Mouse (Mus musculus) cerebellum, adult (tissue): Measurements from ENCODE around the gene Grid1.

Source experiments
- ATAC-seq: cut with Nextera tagmentation; 2 replicates; pipeline ENCODE4 v1.9.2; 2017; ENCODE audit warnings: mild to moderate bottlenecking, moderate library complexity, mixed read lengths; ENCODE audit not compliant: insufficient number of reproducible peaks, low FRiP score, low TSS enrichment

Grid1 gene

DNA sequence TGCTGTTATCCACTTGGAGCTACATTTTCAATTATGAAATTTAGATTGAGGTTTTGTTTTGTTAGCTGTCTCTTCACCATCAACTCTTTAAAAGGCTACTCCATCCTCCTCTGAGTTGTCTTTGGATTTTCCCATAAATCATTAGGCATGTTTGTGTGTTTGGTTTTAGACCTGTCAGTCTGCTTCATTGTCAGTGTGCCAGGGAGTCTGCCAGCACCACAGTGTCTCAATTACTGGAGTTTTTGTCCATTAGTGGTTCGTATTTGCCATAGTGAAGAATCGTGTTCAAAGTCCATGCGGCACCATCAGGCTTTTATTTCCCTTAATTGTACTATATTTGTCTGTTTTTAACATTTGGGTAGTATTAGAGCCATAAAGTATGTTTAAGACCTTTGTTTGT lies 516.7 kb downstream of the Grid1 start:
- ATAC-seq, result no peak

DNA sequence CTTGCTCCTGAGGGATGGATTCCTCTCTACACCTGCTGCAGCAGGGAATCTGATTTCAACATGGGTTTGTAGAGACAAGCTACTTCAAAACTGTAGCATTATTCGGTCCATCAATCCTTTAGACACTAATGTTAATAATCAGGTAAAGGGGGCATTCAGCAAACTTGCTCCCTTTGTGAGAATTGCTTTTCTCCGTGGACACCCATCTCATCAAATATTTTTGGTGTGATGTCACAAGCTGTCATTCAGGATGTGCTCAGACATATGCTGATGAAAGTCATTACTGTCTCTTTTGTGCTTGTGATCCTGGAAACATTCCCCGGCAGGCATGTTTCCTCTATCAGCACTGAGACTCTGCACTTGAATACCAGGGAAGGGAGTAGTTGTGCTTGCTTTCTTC lies 536.1 kb downstream of the Grid1 start:
- no peak for ATAC-seq

DNA sequence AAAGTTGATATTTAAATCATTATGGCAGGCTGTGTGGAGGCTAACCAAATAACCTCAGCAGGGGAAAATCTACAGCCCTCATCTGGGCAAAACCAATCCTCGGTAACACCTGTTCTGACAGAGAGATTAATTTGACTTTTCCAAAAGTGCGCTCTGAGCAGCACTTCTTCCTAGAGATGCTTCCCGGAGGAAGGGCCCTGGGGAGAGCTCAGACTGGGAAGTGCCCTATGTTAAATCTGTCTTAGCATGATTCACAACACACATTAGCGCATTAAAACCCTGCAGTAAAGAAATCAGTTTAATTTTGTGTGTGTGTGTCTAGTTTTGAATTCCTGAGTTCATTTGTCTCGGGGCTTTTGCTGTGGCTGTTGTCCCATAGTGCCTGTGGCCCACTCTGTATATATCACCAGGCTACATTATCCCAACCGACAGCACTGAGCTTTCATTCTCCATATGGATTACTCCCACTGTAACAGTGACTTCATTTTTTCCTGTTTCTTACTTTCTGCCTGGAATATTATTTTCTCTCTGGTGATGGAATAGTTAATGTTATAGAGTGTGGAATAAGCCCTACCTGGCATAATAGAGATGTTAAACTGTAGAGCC lies 536.7 kb downstream of the Grid1 start:
- ATAC-seq, result no peak

DNA sequence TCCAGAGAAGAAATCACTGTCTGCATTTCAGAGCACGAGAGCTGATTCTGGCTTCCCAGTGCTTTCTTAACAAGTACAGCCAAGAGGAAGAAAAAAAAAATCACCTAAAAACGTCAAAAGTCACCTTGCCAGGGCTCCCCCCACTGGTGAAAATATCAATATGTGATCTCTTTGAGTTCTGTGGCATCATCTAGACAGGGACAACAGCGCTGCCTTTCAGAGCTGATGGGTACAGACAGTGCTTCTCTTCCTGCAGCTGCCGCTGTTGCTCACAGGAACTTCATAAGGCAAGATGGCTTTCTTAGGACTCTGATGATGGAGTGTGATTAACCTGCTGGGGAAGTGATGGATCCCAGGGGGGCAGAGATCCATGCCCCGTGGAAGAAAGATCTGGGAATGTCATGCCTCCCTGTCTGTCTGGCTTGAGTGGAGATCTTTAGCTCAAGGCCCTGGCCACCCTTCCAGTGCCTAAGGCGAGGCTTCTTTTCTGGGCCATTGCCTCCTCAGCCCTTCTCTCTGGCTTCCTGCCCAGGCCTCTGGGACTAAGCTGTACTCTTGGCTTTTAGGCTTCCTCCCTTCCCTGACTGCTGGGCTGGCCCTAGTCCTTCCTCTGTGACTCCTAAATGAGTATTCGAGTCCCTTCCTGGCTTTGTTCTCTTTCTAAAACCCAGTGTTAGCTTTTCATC lies 538.4 kb downstream of the Grid1 start:
- ATAC-seq, result peak; percentile 56

DNA sequence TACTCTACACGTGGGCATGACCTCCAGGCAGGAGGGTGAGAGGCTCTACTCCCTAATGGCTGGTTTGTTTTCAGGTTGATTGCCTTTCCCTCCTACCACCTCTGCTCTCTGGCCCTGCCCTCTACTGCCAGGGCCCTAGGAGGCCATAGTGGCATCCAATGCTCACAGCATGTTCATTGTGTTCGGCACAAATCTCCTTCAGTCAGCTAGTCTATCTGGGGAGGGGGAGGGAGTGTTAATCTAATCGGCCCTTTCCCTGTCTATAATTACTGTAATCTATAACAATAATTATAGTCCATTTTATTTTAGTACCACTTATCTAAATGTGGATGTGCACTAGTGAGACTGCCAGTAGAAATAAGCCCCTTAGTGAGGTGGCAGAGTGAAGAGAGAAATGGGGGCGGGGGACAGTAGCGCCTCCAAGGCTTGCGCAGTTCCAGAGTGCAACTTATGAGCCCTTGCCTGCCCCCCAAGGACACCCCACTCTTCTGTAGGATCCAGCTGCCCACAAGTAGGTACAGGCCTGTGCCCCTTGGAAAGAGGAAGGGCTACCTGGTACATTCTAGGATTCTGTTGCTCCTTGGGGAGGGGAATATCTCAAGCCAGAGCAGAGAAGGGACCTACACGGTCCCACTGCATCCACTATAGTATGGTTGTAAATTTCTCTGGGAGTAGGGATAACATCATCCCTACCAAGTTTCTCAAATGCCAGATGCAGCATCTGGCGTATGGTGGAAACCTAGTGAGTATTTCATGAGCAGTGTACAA lies 545.5 kb downstream of the Grid1 start:
- ATAC-seq, result no peak

DNA sequence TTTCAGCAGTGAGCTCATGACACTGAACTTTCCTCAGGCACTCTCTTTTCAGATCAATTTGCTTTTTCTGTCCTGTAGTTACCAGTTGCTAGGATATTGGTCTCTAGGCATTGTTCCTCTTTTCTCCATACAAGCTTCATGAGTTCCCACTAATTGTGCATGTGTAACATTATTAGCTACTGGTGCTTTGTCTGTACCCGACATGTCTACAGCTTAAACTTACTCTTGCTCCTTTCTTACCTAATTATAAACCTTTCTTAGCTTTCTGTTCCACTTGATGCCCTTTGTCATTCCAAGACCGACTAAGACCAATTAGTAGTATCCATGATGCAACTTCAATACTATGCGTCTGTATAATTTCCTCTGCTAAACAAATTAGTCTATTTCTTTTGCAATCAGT lies 554.5 kb downstream of the Grid1 start:
- no peak for ATAC-seq

DNA sequence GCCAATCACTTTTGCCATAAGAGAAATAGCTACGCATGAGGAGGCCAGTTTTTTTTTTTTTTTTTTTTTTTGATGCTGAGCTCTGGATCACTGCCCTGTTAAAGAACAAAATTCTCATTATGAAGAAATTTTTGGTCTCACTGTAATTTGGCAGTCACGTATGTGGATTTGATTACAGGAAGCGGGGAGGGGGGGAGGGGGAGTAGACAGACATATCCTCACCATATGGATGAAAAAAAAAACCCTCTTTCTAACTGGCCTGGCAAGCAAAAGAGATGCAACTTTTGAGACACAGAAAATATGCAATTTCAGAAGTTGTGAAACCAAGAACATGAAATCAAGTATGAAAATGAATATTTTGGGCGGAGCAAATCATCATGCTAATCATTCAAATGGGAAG lies 573.7 kb downstream of the Grid1 start:
- no peak for ATAC-seq

DNA sequence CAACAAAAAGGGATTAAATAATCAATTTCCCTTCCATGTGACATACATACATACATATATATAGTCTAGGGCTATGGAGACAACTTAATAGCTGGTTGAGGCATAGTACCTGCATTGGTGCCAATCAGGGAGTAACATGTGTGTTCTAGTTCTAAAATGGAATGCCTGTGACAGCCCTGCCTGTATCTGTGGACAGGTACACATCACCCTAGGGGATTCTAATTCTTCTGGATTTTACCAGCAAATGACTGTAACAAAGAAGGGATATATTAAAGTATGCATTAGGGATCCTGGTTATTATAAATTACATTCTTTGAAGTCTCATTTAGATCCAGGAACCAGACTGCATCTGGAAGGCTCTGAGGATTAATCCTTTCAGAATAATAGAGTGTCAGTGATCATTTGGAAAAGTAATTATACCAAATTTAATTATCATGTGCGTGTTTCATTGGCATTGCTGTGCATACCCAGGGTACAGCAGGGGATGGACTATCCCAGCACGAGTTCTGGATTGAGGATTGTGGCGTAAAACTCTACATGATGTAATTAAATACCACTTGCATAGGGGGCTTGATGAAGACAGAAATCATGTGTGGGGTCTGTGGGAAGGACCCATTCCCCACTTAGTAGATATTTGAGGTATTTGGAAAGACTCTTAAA lies 584.5 kb downstream of the Grid1 start:
- no peak for ATAC-seq

DNA sequence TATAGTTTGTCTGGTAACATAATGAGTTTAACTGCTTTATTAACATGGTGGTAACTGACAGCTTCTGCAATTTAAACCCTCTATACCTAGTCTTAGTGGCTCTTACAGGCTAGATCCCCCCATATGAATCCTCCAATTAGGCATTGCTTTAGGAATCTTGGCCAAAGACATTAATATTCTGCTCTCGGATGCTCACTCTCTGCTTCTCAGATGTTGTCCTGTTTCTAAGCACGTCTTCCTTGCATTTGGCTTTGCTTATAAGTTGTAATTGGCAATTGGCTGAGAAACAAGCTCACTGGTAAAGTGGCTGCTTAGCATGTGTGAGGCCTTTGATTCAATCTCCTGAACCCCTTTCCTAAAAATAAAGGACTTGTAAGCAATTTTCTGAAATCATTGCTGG lies 610.4 kb downstream of the Grid1 start:
- ATAC-seq, result no peak

DNA sequence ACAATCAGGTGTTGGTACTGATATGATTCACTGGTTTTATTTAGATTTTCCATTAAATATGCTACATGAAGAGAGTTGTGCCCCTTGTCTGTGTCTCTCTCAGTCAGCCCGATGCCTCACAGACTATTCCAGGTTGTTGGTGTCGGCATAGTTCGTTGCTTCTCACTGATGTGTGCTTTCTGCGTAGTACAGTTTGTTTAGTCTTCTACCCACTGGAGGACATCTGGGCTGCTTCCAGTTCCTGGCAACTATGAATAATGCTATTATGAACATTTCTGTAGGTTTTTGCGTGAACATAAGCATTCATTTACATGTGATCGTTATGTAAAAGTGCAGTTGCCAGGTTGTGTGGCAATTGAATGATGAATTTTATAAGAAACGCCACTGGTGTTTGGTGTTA lies 633.8 kb downstream of the Grid1 start:
- ATAC-seq, result no peak

DNA sequence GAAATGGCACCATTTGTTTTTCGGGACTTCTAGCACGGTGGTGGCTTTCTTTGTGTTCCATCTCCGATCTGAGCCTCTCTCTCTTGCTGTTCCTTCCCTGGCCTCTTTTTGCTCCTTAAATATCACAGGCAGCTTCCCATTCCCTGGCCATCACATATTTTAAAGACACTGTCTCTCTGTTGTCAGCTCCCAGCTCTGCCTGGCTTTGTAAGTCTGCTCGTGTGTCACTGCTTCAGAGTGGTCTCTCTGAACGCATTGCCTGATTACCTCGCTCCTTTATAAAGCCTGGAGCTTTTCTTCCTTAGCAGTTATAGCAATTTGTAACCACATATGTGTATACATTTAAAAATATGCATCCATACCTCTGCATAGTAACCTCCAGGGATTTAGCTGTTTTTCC lies 648.3 kb downstream of the Grid1 start:
- no peak for ATAC-seq

DNA sequence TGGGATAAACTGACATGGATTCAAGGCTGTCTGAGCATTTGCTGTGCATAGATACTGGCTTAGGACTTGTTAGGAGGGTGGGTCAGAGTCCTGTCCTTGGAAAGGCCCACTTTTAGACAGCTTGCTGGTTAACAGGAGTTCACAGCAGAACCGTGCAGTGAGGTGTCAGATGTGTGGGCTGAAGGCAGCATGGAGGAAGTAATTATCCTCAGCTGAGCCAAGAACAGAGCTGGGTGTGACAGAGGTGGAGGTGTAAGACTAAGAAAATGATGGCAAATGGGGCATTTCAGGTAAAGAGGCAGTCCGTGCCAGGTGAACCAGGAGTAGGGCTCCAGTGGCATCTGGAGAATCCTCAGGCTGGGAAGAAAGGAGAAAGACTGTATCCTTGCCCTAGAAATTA lies 666.1 kb downstream of the Grid1 start:
- no peak for ATAC-seq

DNA sequence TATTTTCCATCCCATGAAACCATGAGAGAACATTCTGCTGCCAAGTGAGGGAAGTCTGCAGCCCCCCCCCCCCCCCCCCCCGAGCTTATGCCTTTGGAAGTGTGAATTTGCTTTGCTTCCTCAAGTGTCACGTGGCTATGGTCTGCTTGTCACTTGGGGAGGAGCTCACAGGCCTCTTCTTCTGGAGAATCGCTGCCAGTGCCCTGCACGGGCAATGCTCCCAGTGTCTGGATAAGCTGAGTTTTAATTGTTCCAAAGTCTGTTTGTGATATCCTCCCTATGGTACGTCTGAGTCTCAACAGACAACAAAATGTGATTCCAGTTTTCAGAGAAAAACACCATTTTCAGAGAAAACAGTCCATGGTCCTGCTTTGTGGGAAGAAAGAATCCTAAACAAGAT lies 682.4 kb downstream of the Grid1 start:
- ATAC-seq, result no peak

DNA sequence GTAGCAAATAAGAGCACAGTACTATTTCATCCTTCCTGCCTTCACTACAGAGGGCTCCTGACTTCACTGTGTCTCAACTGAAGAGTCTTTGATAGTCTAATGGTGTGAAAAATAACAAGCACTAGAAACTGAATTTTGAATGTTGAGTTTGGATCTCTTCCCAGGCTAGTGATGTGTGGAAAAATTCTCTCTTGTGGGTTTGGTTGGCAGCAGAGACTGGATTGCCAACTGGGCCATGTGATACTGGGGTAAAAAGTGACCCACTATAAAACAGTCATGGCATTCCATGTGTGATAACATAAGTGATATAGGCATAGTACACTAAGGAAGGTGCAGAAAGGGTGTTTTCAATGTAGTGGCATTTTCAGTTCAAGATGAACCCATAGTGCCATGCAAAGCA lies 699.5 kb downstream of the Grid1 start:
- ATAC-seq, result no peak

DNA sequence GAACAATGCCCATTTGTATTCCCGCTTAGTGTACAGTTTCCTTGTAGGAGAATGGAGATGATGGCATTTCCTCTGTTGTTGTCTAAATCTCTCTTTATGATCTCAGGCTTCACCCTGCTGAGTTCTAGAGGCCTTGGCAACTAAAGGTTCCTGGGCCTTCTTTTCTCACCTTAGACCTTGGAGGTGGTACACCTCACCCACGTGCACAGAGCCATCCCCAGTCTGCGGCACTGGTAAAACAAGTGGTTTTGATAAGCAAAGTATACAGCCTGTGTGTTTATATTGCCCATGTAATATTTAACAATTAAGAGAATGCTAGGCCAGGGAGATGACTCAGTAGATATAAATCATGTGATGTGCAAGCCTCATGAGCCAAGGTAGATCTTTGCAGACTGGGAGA lies 718.9 kb downstream of the Grid1 start:
- ATAC-seq, result no peak

DNA sequence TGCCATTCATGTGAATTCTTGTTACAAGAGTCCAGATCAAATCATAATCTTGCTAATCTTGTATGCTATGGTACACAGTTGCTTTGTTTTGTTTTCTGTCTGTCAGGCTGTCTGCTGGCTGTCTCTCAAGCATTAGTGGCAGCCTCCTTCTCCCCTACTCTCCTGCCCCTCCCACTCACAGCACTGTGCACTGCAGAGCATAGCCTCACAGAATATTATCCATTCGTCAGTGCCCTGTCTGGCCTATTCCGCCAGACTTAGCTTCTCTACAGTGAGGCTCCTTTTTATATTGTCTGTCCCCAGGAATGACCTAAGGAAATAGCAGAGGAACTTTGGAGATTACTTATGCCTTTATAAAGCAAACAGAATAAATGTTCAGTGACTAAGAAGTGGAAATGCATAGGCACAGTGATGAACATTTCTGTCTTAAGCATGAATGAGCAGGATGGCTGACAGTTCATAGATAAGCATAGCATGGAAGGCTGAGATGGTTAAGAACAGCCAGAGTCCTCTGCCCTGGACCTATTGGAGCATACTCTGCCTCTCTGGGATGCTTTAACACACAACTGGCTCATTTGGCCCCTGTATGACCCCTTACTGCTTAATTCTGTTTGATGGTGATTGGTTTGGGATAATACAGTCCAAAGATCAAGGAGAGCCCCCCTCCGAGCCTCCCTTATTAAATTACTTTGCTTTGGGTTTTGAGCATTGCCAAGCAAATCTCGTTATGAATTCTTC lies 721.5 kb downstream of the Grid1 start:
- no peak for ATAC-seq

DNA sequence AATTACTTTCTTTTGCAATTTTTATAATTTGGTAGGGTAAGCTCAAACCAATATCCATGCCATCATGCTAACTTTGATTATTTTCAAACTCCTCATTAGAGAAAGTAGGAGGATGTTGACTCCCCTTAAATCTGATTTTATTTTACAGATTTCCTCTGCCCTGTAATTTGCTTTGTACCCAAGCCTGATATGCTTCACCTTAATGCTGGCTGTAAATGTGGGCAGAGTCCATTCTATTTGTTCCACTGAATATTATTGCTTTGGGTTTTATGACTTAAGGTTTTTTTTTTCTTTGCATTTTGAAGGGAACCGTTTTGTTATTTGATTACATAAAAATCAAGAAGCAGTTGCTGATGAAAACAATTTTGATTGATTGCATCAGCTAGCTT lies 722.1 kb downstream of the Grid1 start:
- no peak for ATAC-seq

DNA sequence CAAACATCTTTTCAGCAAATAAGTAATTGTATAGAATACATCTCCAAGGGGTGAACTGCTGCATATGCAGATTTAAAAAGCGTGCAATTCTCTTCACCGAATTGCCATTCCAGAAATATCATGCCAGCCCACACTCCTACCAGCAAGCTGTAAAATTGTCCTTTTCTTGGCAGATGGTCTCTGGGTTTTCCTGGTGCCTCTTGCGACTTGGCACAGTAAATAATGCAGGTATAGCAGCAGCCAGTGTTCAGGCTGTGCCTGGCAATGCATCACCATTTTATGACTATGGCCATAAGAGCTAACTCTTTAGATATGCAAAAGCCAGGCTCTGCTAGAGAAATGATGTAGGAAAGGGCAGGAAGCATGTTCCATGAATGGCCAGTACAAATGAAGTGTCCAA lies 734.4 kb downstream of the Grid1 start:
- peak; percentile 64; the same call in 1 of the 2 replicates for ATAC-seq

DNA sequence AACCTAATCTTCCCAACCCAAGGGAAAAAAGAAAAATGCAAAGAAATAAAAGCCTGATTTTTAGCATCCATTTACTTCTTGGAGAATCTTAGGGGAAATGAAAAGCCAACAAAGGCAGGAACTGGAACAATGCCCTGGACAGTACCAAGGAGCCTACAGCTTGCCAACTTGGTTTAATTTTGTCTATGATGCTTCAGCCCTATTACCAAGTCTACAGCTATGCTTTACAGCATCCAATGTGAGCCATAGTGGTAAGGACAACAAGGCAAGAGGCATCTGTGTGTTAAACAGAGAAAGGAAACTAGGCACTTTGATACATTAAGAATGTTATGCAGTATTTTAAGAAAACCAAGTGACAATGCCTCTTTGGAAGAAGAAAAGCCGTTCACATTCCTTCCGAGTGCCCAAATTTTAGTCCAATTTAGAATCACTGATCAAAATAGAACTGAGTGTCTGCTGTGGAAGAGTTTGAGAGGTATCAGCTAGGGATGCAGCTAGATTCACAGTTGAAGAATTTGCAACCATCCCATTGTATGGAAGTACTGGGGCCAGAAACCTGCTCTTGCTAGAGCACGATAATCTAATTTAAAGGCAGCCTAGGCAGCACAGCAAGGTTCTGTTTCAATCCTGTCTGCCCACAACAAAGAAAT lies 741.5 kb downstream of the Grid1 start:
- no peak for ATAC-seq

DNA sequence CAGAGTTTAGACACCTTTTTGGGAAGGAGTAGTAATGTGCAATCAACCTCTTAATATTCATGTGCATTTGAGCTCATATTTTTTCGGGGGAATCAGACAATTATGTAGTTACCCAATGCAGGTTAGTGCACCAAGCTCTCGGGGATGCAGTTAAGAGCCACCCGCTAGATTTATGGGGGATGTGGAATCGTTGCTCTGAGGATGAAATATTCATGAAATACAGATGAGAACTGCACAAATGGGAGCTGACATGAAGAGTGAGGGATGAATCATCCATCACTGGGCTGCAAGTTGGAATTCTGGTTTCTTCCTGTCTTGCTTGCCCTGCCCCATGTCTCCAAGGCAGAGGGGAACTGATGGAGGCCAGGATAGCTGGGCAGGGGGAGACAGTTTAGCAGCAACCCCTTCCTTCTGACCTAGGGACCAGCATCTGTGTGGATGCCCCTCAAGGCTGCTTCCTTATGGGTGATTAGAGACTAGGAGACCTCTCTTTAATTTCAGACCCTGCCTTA lies 753.1 kb downstream of the Grid1 start:
- ATAC-seq, result no peak
